Mouse (Mus musculus): ENCODE data around the gene Ankrd23. TPM values are rescaled to one million over a fixed set of nuclear protein-coding genes. Genes with fewer than 3 reads are reported as not detected.

Ankrd23 gene
- total and polyA plus RNA-seq, 3 experiments = 2.8 to 6.1 (median 3.7) TPM

DNA sequence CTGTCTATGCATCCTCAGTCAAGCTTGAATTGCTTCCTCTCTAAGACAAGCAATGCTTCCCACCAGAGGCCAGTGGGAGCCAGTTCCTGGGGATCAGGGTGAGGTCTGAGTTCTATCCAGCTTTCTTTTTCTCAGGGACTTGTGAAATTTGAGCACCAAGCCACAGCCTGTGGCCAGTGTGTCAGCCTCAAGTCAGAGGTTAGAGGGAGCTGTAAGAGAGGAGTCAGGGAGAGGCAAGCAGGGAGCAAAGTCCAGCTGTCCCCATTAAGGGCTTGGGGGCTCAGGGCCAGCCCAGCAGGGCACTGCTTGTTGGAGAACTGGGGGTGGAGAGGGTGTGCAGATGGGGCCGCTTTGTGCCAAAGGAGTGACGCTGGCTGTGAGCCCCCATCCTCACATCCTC, 26.5 kb upstream of the Ankrd23 start:
- no peaks in the 10 kb centered on the region for H3K36me3 ChIP-seq (replicated peaks in 1 of 2; ENCODE audit: control insufficient read depth in 1 of 2, insufficient read depth in 1 of 2, low read length in 1 of 2)
- H3K79me2 ChIP-seq (replicated peaks; ENCODE audit: control insufficient read depth, extremely low read depth, insufficient read depth, poor library complexity, severe bottlenecking) = no peaks in the 10 kb centered on the region
- in situ Hi-C loops (cut with MboI; ENCODE audit: low pct_ligation_motif_present, low pct_unique_long_range_greater_than_20kb, low sequenced_read_pairs) = no loop called here
- H3K27me3 ChIP-seq (replicated peaks) = peaks cover 24% of the 10 kb centered on the region
- no peak overlapping the region for H3K9ac ChIP-seq (ENCODE audit: insufficient read depth, low read depth)
- H3K9me3 ChIP-seq (replicated peaks; ENCODE audit: low read length) = no peaks in the 10 kb centered on the region
- no peak overlapping the region for H3K4me3 ChIP-seq (replicated peaks in 1 of 3; ENCODE audit: low read depth in 2 of 3, low read length in 2 of 3, poor library complexity in 1 of 3)
- H3K4me1 ChIP-seq (ENCODE audit: control insufficient read depth in 1 of 2, insufficient read depth in 2 of 2) = peaks cover 26 to 67% of the 10 kb centered on the region in 2 experiments
- TF ChIP-seq JUND (conservative IDR thresholded peaks at IDR 0.05; ENCODE audit: low read depth, low read length) = no peak
- DNase-seq (ENCODE audit: extremely low read depth) = no peak
- dilution Hi-C loops (cut with MboI; ENCODE audit: extremely low pct_ligation_motif_present, extremely low pct_unique_long_range_greater_than_20kb, low sequenced_read_pairs) = no loop called here
- no peak overlapping the region for H3K27ac ChIP-seq (ENCODE audit: insufficient read depth, low read depth)
- no peak overlapping the region for H3K4me2 ChIP-seq (ENCODE audit: insufficient read depth, low read depth, poor library complexity, severe bottlenecking)

DNA sequence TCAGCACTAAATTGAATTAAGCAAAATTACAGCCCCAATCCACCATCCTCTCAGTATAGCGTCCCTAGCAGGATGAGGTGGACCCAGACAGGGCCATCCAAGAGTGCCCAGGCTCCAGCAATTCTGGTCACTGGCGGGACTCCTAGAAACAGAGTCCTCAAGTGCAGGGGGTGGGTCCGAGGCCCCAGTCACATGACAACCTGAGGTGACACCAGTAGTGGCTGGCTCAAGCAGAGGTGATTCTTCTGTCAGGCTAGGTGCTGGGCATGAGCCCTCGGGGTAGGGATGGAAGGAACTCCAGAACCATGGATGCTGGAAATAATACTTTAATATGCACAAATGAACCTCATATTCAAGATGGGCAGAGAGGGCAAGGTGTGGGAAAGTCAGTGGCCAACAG, 25.7 kb upstream of the Ankrd23 start:
- TF ChIP-seq ETS1 (conservative IDR thresholded peaks at IDR 0.05; ENCODE audit: low read depth, low read length) (no peak), SMC3 (IDR thresholded peaks at IDR 0.05; ENCODE audit: low read depth, low read length) (no peak), CHD2 (IDR thresholded peaks at IDR 0.05; ENCODE audit: low read length) (no peak), E2F4 (IDR thresholded peaks at IDR 0.05; ENCODE audit: insufficient replicate concordance, low read depth, low read length) (no peak), ZC3H11A (IDR thresholded peaks at IDR 0.05; ENCODE audit: low read depth, low read length) (no peak), ELF1 (IDR thresholded peaks at IDR 0.05; ENCODE audit: low read depth, low read length) (no peak), TBP (conservative IDR thresholded peaks at IDR 0.05; ENCODE audit: low read depth, low read length) (no peak), ZNF384 (IDR thresholded peaks at IDR 0.05; ENCODE audit: low read depth, low read length) (no peak), USF2 (conservative IDR thresholded peaks at IDR 0.05; ENCODE audit: low read depth, low read length) (no peak), MXI1 (IDR thresholded peaks at IDR 0.05; ENCODE audit: low read depth, low read length) (no peak), UBTF (IDR thresholded peaks at IDR 0.05; ENCODE audit: low read depth, low read length) (no peak), POLR2AphosphoS2 (IDR thresholded peaks at IDR 0.05; ENCODE audit: low read depth, low read length) (no peak), MAX (IDR thresholded peaks at IDR 0.05; ENCODE audit: low read length) (no peak), MAFK (IDR thresholded peaks at IDR 0.05; ENCODE audit: insufficient replicate concordance, low read length) (no peak), RAD21 (IDR thresholded peaks at IDR 0.05; ENCODE audit: low read depth, low read length) (no peak)
- Histone ChIP-seq H3K36me3 (replicated peaks in 1 of 2; ENCODE audit: control insufficient read depth in 1 of 2, insufficient read depth in 1 of 2, low read length in 1 of 2) (no peaks in the 10 kb centered on the region), H3K27ac (ENCODE audit: insufficient read depth, low read depth) (no peak overlapping the region), H3K4me1 (ENCODE audit: control insufficient read depth in 1 of 2, insufficient read depth in 2 of 2) (peaks cover 26 to 73% of the 10 kb centered on the region in 2 experiments), H3K9ac (ENCODE audit: insufficient read depth, low read depth) (no peak overlapping the region), H3K79me2 (replicated peaks; ENCODE audit: control insufficient read depth, extremely low read depth, insufficient read depth, poor library complexity, severe bottlenecking) (no peaks in the 10 kb centered on the region), H3K4me2 (ENCODE audit: insufficient read depth, low read depth, poor library complexity, severe bottlenecking) (no peak overlapping the region), H3K4me3 (replicated peaks in 1 of 3; ENCODE audit: low read depth in 2 of 3, low read length in 2 of 3, poor library complexity in 1 of 3) (no peak overlapping the region), H3K27me3 (replicated peaks) (peaks cover 32% of the 10 kb centered on the region), H3K9me3 (replicated peaks; ENCODE audit: low read length) (no peaks in the 10 kb centered on the region)
- in situ Hi-C loops (cut with MboI; ENCODE audit: low pct_ligation_motif_present, low pct_unique_long_range_greater_than_20kb, low sequenced_read_pairs) = no loop called here
- dilution Hi-C loops (cut with MboI; ENCODE audit: extremely low pct_ligation_motif_present, extremely low pct_unique_long_range_greater_than_20kb, low sequenced_read_pairs) = no loop called here
- no peak for DNase-seq (ENCODE audit: extremely low read depth)

Data from CH12.LX (cell line).